Mouse (Mus musculus) thymus, adult 2 months (tissue): Measurements from ENCODE around the gene Gm20388. TPM values are rescaled to one million over a fixed set of nuclear protein-coding genes. Genes with fewer than 3 reads are reported as not detected.

Source experiments
- DNase-seq: peaks from one replicate; pipeline ENCODE4 v3.0.0; 2021
- H3K27ac ChIP-seq: fragments of 200-500 bp; 2 replicates; pipeline ENCODE4 v1.5.1; 2012; ENCODE audit warnings: low read length, control low read depth; ENCODE audit not compliant: control insufficient read depth, insufficient read depth
- H3K27me3 ChIP-seq: fragments of 200-500 bp; 2 replicates; pipeline ENCODE4 v1.6.1; 2012; ENCODE audit warnings: mild to moderate bottlenecking, low read length, moderate library complexity, mixed read lengths; ENCODE audit not compliant: control insufficient read depth, insufficient read depth
- H3K36me3 ChIP-seq: fragments of 200-500 bp; 2 replicates; pipeline ENCODE4 v1.6.1; 2012; ENCODE audit warnings: mild to moderate bottlenecking, low read length, moderate library complexity; ENCODE audit not compliant: control insufficient read depth, insufficient read depth
- H3K4me1 ChIP-seq: fragments of 200-500 bp; replicated peaks from 2 replicates; pipeline ENCODE4 v1.6.1; 2012; ENCODE audit warnings: low read length; ENCODE audit not compliant: control insufficient read depth, insufficient read depth
- H3K4me3 ChIP-seq: fragments of 200-500 bp; 2 replicates; pipeline ENCODE4 v1.5.1; 2012; ENCODE audit warnings: mild to moderate bottlenecking, low read length, control low read depth, moderate library complexity; ENCODE audit not compliant: control insufficient read depth, insufficient read depth
- CTCF ChIP-seq: fragments of 200-500 bp; IDR thresholded peaks from 2 replicates; pipeline ENCODE4 v1.5.1; 2012; ENCODE audit warnings: mild to moderate bottlenecking, control low read depth, low read length, moderate library complexity, borderline replicate concordance; ENCODE audit not compliant: control insufficient read depth, poor library complexity, insufficient read depth; ENCODE audit errors: extremely low read depth
- POLR2A ChIP-seq: fragments of 200-500 bp; IDR thresholded peaks from 2 replicates; pipeline ENCODE4 v1.6.1; 2012; ENCODE audit warnings: mild to moderate bottlenecking, low read length, control low read depth, moderate library complexity; ENCODE audit not compliant: control insufficient read depth, poor library complexity, insufficient read depth; ENCODE audit errors: extremely low read depth
- WGBS: fragments of 180-500 bp; shearing (Covaris S2); methylation state at CpG from one replicate; pipeline ENCODE4 v1.1.7; 2018; 5-methylcytosine and 5-hydroxymethylcytosine counted together
- polyA plus RNA-seq: library from polyadenylated mRNA; depleted of rRNA; stranded (reverse); fragments of >200 nt; gene quantifications from 2 replicates; pipeline ENCODE4 v1.2.3, GENCODE M21; 2012

The Gm20388 gene
- polyA plus RNA-seq, 1 experiment, result 103 TPM

- H3K27me3 ChIP-seq, result no peaks in the 10 kb centered on the region
- no peak overlapping the region for H3K4me3 ChIP-seq
- no peak for TF ChIP-seq POLR2A
- TF ChIP-seq CTCF, result no peak
- DNase-seq, result no peak
- H3K36me3 ChIP-seq, result no peaks in the 10 kb centered on the region
- peaks cover 15% of the 10 kb centered on the region for H3K4me1 ChIP-seq
- WGBS, result 96% methylated on average over 14 of the region's 14 CpGs
- H3K27ac ChIP-seq, result no peak overlapping the region
Observed at GRCm38 (mm10) chr8:122326114-122326542, 2415.5 kb downstream of the Gm20388 start.

GRCm38 (mm10) chr8:122329072-122329471, 2418.4 kb downstream of the Gm20388 start:
- H3K36me3 ChIP-seq, result peaks cover 6% of the 10 kb centered on the region; the same call in 1 of the 2 replicates

GRCm38 (mm10) chr8:122329553-122330239, 2419.1 kb downstream of the Gm20388 start:
- no peak for TF ChIP-seq POLR2A
- TF ChIP-seq CTCF, result no peak
- Histone ChIP-seq H3K36me3 (peaks cover 11% of the 10 kb centered on the region; the same call in 1 of the 2 replicates), H3K4me3 (no peak overlapping the region), H3K4me1 (peaks cover 7% of the 10 kb centered on the region), H3K27me3 (no peaks in the 10 kb centered on the region), H3K27ac (no peak overlapping the region)
- no peak for DNase-seq
- 96% methylated on average over 22 of the region's 22 CpGs for WGBS

More at GRCm38 (mm10) chr8:122329072-122329471, 2418.4 kb downstream of the Gm20388 start:
- Histone ChIP-seq H3K4me1 (peaks cover 13% of the 10 kb centered on the region), H3K27me3 (no peaks in the 10 kb centered on the region), H3K4me3 (no peak overlapping the region), H3K27ac (no peak overlapping the region)
- no peak for TF ChIP-seq POLR2A
- TF ChIP-seq CTCF, result no peak
- 98% methylated on average over 8 of the region's 8 CpGs for WGBS
- no peak for DNase-seq

GRCm38 (mm10) chr8:122330446-122331133, 2419.9 kb downstream of the Gm20388 start:
- no peak overlapping the region for H3K4me3 ChIP-seq
- H3K27ac ChIP-seq, result no peak overlapping the region
- TF ChIP-seq POLR2A (no peak), CTCF (no peak)
- WGBS, result 74% methylated on average over 12 of the region's 12 CpGs
- H3K27me3 ChIP-seq, result no peaks in the 10 kb centered on the region
- no peak for DNase-seq
- peaks cover 7% of the 10 kb centered on the region for H3K4me1 ChIP-seq
- peaks cover 20% of the 10 kb centered on the region for H3K36me3 ChIP-seq

GRCm38 (mm10) chr8:122331134-122331523, 2420.5 kb downstream of the Gm20388 start:
- WGBS, result 28% methylated on average over 3 of the region's 3 CpGs
- peaks cover 25% of the 10 kb centered on the region for H3K36me3 ChIP-seq
- H3K4me1 ChIP-seq, result peaks cover 7% of the 10 kb centered on the region
- no peak for TF ChIP-seq POLR2A
- no peak for TF ChIP-seq CTCF
- DNase-seq, result no peak
- no peaks in the 10 kb centered on the region for H3K27me3 ChIP-seq
- no peak overlapping the region for H3K4me3 ChIP-seq
- H3K27ac ChIP-seq, result no peak overlapping the region

- DNase-seq, result peak; percentile 85
Observed at GRCm38 (mm10) chr8:122332753-122333506, 2422.3 kb downstream of the Gm20388 start.

More at GRCm38 (mm10) chr8:122332753-122333506, 2422.3 kb downstream of the Gm20388 start:
- H3K27ac ChIP-seq, result no peak overlapping the region
- TF ChIP-seq CTCF (peak; percentile 92), POLR2A (no peak)
- H3K27me3 ChIP-seq, result no peaks in the 10 kb centered on the region
- H3K4me1 ChIP-seq, result peaks cover 7% of the 10 kb centered on the region
- WGBS, result 81% methylated on average over 6 of the region's 6 CpGs
- no peak overlapping the region for H3K4me3 ChIP-seq
- H3K36me3 ChIP-seq, result peaks cover 40% of the 10 kb centered on the region
